Mouse (Mus musculus) liver, embryonic 14.5 days (tissue): Measurements from ENCODE around the gene Tmem108. TPM values are rescaled to one million over a fixed set of nuclear protein-coding genes. Genes with fewer than 3 reads are reported as not detected.

ENCODE experiments used
- ATAC-seq: fragments of 200-750 bp; cut with Nextera tagmentation; 2 replicates; pipeline ENCODE4 v1.8.0; 2017; ENCODE audit warnings: moderate number of reproducible peaks, mild to moderate bottlenecking, moderate library complexity; ENCODE audit not compliant: insufficient read depth
- DNase-seq, 3 experiments: peaks; one replicate each; pipeline ENCODE4 v3.0.0-alpha.2; 2012 to 2013; ENCODE audit warnings: low read depth in 3 of 3, low spot score in 3 of 3
- H3K27ac ChIP-seq: fragments of 300-500 bp; sonication (generic); 2 replicates; pipeline ENCODE4 v1.5.1; 2014; ENCODE audit warnings: moderate library complexity, mild to moderate bottlenecking, control low read depth, inconsistent platforms
- H3K27me3 ChIP-seq: fragments of 300-500 bp; sonication (generic); 2 replicates; pipeline ENCODE4 v1.6.1; 2014; ENCODE audit warnings: mild to moderate bottlenecking, low read length, moderate library complexity; ENCODE audit not compliant: control insufficient read depth, insufficient read depth
- H3K36me3 ChIP-seq: fragments of 300-500 bp; sonication (generic); replicated peaks from 2 replicates; pipeline ENCODE4 v1.6.1; 2014; ENCODE audit warnings: low read depth; ENCODE audit not compliant: control insufficient read depth, insufficient read depth
- H3K4me1 ChIP-seq, 2 experiments: fragments of 200-500 bp in 1 of 2; fragments of 300-500 bp in 1 of 2; sonication (generic) in 1 of 2; replicated peaks; 2 replicates each; pipeline ENCODE4 v1.6.1; 2012 to 2014; ENCODE audit warnings: antibody characterized with exemption in 1 of 2, inconsistent platforms in 1 of 2, low read length in 1 of 2; ENCODE audit not compliant: control insufficient read depth in 2 of 2, insufficient read depth in 2 of 2
- H3K4me2 ChIP-seq: fragments of 300-500 bp; sonication (generic); 2 replicates; pipeline ENCODE4 v1.6.1; 2014; ENCODE audit warnings: low read depth, mild to moderate bottlenecking, control low read depth, moderate library complexity
- H3K4me3 ChIP-seq, 2 experiments: fragments of 200-500 bp in 1 of 2; fragments of 300-500 bp in 1 of 2; sonication (generic) in 1 of 2; 2 replicates each; pipeline ENCODE4 v1.5.1; 2012 to 2014; ENCODE audit warnings: low read depth in 2 of 2, low read length in 2 of 2, mild to moderate bottlenecking in 2 of 2, control low read depth in 1 of 2, inconsistent platforms in 1 of 2, moderate library complexity in 1 of 2; ENCODE audit not compliant: insufficient read depth in 1 of 2
- H3K9ac ChIP-seq: fragments of 300-500 bp; sonication (generic); replicated peaks from 2 replicates; pipeline ENCODE4 v1.6.1; 2014; ENCODE audit warnings: mild to moderate bottlenecking, control low read depth, moderate library complexity
- H3K9me3 ChIP-seq: fragments of 300-500 bp; sonication (generic); 2 replicates; pipeline ENCODE4 v1.6.1; 2016; ENCODE audit warnings: low read length, mixed read lengths; ENCODE audit not compliant: control insufficient read depth
- CTCF ChIP-seq: IDR thresholded peaks from 2 replicates; pipeline ENCODE4 v1.5.1; 2016; ENCODE audit warnings: antibody characterized with exemption, low read depth, control low read depth
- EP300 ChIP-seq: IDR thresholded peaks from 2 replicates; pipeline ENCODE4 v1.6.1; 2016; ENCODE audit warnings: antibody characterized with exemption, low read depth
- WGBS: fragments of 180-500 bp; shearing (Covaris S2); extraction: QIAGEN DNeasy Blood & Tissue Kit; methylation state at CpG from one replicate; pipeline ENCODE4 v1.1.7; 2014; ENCODE audit not compliant: insufficient replicate concordance; 5-methylcytosine and 5-hydroxymethylcytosine counted together
- polyA plus RNA-seq, 2 experiments: library from polyadenylated mRNA; depleted of rRNA in 1 of 2; stranded (reverse) in 1 of 2; unstranded in 1 of 2; fragments of >200 nt; fragmentation: Nextera tagmentation in 1 of 2; extraction: Ambion mirVana in 1 of 2; gene quantifications; 2 replicates each; pipeline versions ENCODE4 v1.2.1 to v1.2.3; 2012 to 2014

Gene Tmem108
- polyA plus RNA-seq, 2 experiments = 0.51 to 1.0 TPM

GRCm38 (mm10) chr9:103637451-103637850, 124.2 kb downstream of the Tmem108 start:
- no peak overlapping the region for H3K9ac ChIP-seq
- ATAC-seq = no peak

GRCm38 (mm10) chr9:103636847-103637246, 124.8 kb downstream of the Tmem108 start:
- H3K27ac ChIP-seq = no peak overlapping the region
- no peaks in the 10 kb centered on the region for H3K4me1 ChIP-seq
- H3K4me2 ChIP-seq = no peak overlapping the region
- 47% methylated on average over 3 of the region's 3 CpGs for WGBS
- DNase-seq (no peak), ATAC-seq (no peak)
- no peaks in the 10 kb centered on the region for H3K9me3 ChIP-seq
- no peak overlapping the region for H3K4me3 ChIP-seq
- no peaks in the 10 kb centered on the region for H3K27me3 ChIP-seq
- H3K36me3 ChIP-seq = no peaks in the 10 kb centered on the region
- no peak overlapping the region for H3K9ac ChIP-seq
- TF ChIP-seq EP300 = no peak
- no peak for TF ChIP-seq CTCF

More at GRCm38 (mm10) chr9:103637451-103637850, 124.2 kb downstream of the Tmem108 start:
- Histone ChIP-seq H3K4me1 (no peaks in the 10 kb centered on the region), H3K27ac (no peak overlapping the region), H3K9me3 (no peaks in the 10 kb centered on the region), H3K36me3 (no peaks in the 10 kb centered on the region), H3K4me2 (no peak overlapping the region), H3K27me3 (no peaks in the 10 kb centered on the region), H3K4me3 (no peak overlapping the region)
- 49% methylated on average over 3 of the region's 3 CpGs for WGBS
- TF ChIP-seq EP300 (no peak), CTCF (no peak)
- DNase-seq = no peak

- TF ChIP-seq EP300 (no peak), CTCF (no peak)
- H3K9me3 ChIP-seq = no peaks in the 10 kb centered on the region
- H3K4me2 ChIP-seq = no peak overlapping the region
- no peak overlapping the region for H3K4me3 ChIP-seq
- H3K36me3 ChIP-seq = no peaks in the 10 kb centered on the region
- WGBS = 54% methylated on average over 9 of the region's 9 CpGs
- no peak overlapping the region for H3K9ac ChIP-seq
- no peak overlapping the region for H3K27ac ChIP-seq
- ATAC-seq = no peak
- H3K4me1 ChIP-seq = no peaks in the 10 kb centered on the region
- no peaks in the 10 kb centered on the region for H3K27me3 ChIP-seq
- DNase-seq = no peak
Measured at GRCm38 (mm10) chr9:103628861-103629469, 132.7 kb downstream of the Tmem108 start.

- Histone ChIP-seq H3K27ac (no peak overlapping the region), H3K27me3 (no peaks in the 10 kb centered on the region), H3K9ac (no peak overlapping the region), H3K36me3 (no peaks in the 10 kb centered on the region), H3K4me2 (no peak overlapping the region), H3K4me3 (no peak overlapping the region), H3K9me3 (no peaks in the 10 kb centered on the region), H3K4me1 (no peaks in the 10 kb centered on the region)
- DNase-seq (no peak), ATAC-seq (no peak)
- WGBS = 67% methylated on average over 8 of the region's 8 CpGs
- TF ChIP-seq CTCF (no peak), EP300 (no peak)
Measured at GRCm38 (mm10) chr9:103627404-103627900, 134.2 kb downstream of the Tmem108 start.

GRCm38 (mm10) chr9:103626156-103626555, 135.5 kb downstream of the Tmem108 start:
- ATAC-seq (no peak), DNase-seq (no peak)
- Histone ChIP-seq H3K9ac (no peak overlapping the region), H3K4me2 (no peak overlapping the region), H3K4me1 (no peaks in the 10 kb centered on the region), H3K4me3 (no peak overlapping the region), H3K36me3 (no peaks in the 10 kb centered on the region), H3K27ac (no peak overlapping the region), H3K27me3 (no peaks in the 10 kb centered on the region), H3K9me3 (no peaks in the 10 kb centered on the region)
- no peak for TF ChIP-seq EP300
- TF ChIP-seq CTCF = no peak
- WGBS = 53% methylated on average over 4 of the region's 4 CpGs
